Mouse (Mus musculus) ovary, postnatal 10 days (tissue): Measurements from ENCODE around the gene Slc25a10.

ENCODE experiments used
- DNase-seq: peaks from one replicate; pipeline ENCODE4 v3.0.0; 2022; ENCODE audit warnings: low spot score

Gene Slc25a10

GRCm38 (mm10) chr11:120491317-120492023 is at the start of gene Slc25a10:
Gene Slc25a10 (plus strand): TSS chr11:120491840.
- DNase-seq, result peak; percentile 73

- DNase-seq, result no peak
Observed at GRCm38 (mm10) chr11:120442344-120442743, 49.3 kb upstream of the Slc25a10 start, which contains the start of gene Tspan10. Gene Tspan10 (plus strand): TSS chr11:120442644.

GRCm38 (mm10) chr11:120442765-120443280 is 48.8 kb upstream of the Slc25a10 start:
- DNase-seq, result no peak

- no peak for DNase-seq
Observed at GRCm38 (mm10) chr11:120444106-120444505, 47.5 kb upstream of the Slc25a10 start.

- no peak for DNase-seq
Observed at GRCm38 (mm10) chr11:120445475-120445874, 46.2 kb upstream of the Slc25a10 start.

- no peak for DNase-seq
Observed at GRCm38 (mm10) chr11:120447179-120447578, 44.5 kb upstream of the Slc25a10 start.

- no peak for DNase-seq
Observed at GRCm38 (mm10) chr11:120452246-120452645, 39.4 kb upstream of the Slc25a10 start.

GRCm38 (mm10) chr11:120453306-120453705 is 38.3 kb upstream of the Slc25a10 start, which contains the start of gene Pde6g:
Gene Pde6g (minus strand): TSS chr11:120453500.
- DNase-seq, result no peak

GRCm38 (mm10) chr11:120454965-120455364 is 36.7 kb upstream of the Slc25a10 start:
- DNase-seq, result no peak

GRCm38 (mm10) chr11:120455413-120455812 is 36.2 kb upstream of the Slc25a10 start:
- no peak for DNase-seq

GRCm38 (mm10) chr11:120457370-120457769 is 34.3 kb upstream of the Slc25a10 start:
- no peak for DNase-seq

GRCm38 (mm10) chr11:120457772-120458751 is 33.6 kb upstream of the Slc25a10 start, which contains the start of the genes Oxld1 and Ccdc137:
Gene Oxld1 (minus strand): TSS chr11:120458068.
Gene Ccdc137 (plus strand): TSS chr11:120458115.
- DNase-seq, result peak; percentile 64

- no peak for DNase-seq
Observed at GRCm38 (mm10) chr11:120458847-120459597, 32.6 kb upstream of the Slc25a10 start.

- DNase-seq, result no peak
Observed at GRCm38 (mm10) chr11:120463536-120463935, 28.1 kb upstream of the Slc25a10 start.

GRCm38 (mm10) chr11:120464365-120464764 is 27.3 kb upstream of the Slc25a10 start:
- no peak for DNase-seq

GRCm38 (mm10) chr11:120465521-120465920 is 26.1 kb upstream of the Slc25a10 start:
- no peak for DNase-seq

- DNase-seq, result peak; percentile 76
Observed at GRCm38 (mm10) chr11:120467051-120467735, 24.4 kb upstream of the Slc25a10 start, which contains the start of gene Arl16. Gene Arl16 (minus strand): TSS chr11:120467607.

GRCm38 (mm10) chr11:120467736-120468092 is 23.9 kb upstream of the Slc25a10 start:
- no peak for DNase-seq

GRCm38 (mm10) chr11:120472052-120472451 is 19.6 kb upstream of the Slc25a10 start:
- no peak for DNase-seq

GRCm38 (mm10) chr11:120483448-120483934 is 8.1 kb upstream of the Slc25a10 start:
- no peak for DNase-seq
